Mouse (Mus musculus) cortical plate, adult 2 months (tissue): ENCODE measurements around the gene Atad2b.

Source experiments
- CTCF ChIP-seq: fragments of 200-500 bp; IDR thresholded peaks from 2 replicates; pipeline ENCODE4 v1.5.1; 2011; ENCODE audit warnings: mild to moderate bottlenecking, control low read depth, low read length; ENCODE audit not compliant: insufficient read depth; ENCODE audit errors: extremely low read depth
- POLR2A ChIP-seq: fragments of 200-500 bp; IDR thresholded peaks from 2 replicates; pipeline ENCODE4 v1.6.1; 2011; ENCODE audit warnings: mild to moderate bottlenecking, low read length, control low read depth; ENCODE audit not compliant: insufficient read depth; ENCODE audit errors: extremely low read depth

DNA sequence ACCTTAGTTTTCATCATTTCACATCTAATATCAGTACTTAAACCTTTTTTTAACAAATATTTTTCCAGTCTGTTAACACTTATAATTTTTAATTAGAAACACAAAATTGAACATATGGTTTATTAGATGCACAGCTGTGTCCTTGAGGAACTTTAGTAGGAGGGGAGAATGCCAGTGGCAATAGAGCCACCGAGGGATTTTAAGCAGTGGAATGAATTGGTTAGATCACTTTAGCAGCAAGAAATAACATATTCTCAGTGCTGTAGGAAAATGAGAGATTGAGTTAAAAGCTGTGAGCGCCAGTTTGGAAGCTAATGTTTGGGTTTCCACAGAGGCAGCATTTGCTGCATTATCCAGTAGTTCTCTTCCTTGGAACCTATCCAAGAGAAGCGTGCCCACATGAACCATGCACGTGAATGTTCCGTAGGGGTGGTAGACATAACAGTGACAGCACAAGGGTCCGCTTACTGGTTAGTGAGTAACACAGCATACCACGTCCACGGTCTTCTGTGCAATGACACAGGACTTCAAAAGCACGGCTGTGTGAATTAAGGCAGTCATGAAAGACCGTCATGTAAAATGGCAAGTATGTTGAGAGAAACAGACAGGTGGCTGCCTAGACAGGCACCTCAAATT lies 108.2 kb downstream of the Atad2b start:
- TF ChIP-seq POLR2A = no peak
- no peak for TF ChIP-seq CTCF
